Mouse (Mus musculus) CH12F3 (cell line): ENCODE data around the gene Kif3a.

ENCODE experiments used
- in situ Hi-C: fragments of 300-500 bp; cut with MboI; formaldehyde crosslinking; loops from 2 replicates; pipeline ENCODE4 v1.14.3; 2020; ENCODE audit warnings: low sequenced_read_pairs

The Kif3a gene

DNA sequence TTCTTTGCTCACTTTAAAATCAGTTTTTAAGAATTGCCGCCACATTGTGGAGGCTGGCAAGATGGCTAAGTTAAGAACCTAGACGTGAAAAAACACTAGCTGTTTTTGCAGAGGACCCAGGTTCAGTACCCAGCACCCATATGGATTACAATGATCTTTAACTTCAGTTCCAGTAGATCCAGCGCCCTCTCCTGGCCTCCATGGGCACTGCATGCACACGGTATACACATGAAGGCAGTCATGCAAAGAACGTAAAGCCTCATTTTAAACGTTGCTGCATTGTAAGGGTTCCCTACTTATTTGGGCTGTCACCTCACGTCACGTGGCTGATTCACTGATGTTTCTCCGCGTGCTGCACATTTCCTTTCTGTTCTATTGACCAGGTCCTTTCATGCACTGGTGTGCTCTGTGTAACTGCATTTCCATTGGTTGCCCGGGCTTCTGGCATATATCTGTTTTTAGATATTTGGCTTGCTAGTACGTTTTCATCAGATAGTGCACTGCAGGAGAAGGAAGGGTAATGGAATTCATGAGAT lies 75.6 kb downstream of the Kif3a start:
- in situ Hi-C loops, result no loop called here

- in situ Hi-C loops, result no loop called here
These were observed 76.8 kb downstream of the Kif3a start for GRCm38 (mm10) chr11:53644017-53644416.

DNA sequence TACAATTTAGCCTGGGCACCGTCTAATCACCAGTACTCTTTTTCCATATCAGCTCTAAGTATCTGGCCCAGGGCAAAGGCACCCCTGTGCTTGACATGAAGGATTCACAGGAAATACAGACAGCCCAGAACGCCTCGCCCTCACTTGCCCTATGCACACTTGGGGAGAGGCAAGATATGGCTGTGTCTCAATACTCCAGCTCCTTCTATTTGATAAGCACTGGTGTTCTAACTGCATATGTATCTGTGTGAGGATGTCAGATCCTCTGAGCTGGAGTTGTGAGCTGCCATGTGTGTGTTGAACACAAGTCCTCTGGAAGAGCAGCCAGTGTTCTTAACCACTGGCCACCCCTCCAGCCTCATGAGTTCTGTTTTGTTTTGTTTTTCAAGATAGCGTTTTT lies 84.3 kb downstream of the Kif3a start:
- in situ Hi-C loops, result no loop called here
